Mouse (Mus musculus) layer of hippocampus, postnatal 10 days (tissue): ENCODE measurements around the gene Vmn2r85. TPM values are rescaled to one million over a fixed set of nuclear protein-coding genes. Genes with fewer than 3 reads are reported as not detected.
"Not testable (repeated sequence)": the region's sequence is repeated elsewhere in the genome, so short reads cannot be mapped to it uniquely, and the experiment has no call there.

Source experiments
- DNase-seq, 2 experiments: peaks; one replicate each; pipeline ENCODE4 v3.0.0; 2021; ENCODE audit warnings: low spot score in 2 of 2
- long read RNA-seq: library from polyadenylated mRNA; stranded (forward); transcript quantifications from one replicate; pipeline ENCODE4 v2.0.0, GENCODE M21; 2023
- total RNA-seq, 2 experiments: library from RNA; stranded (reverse); gene quantifications; 2 replicates each; pipeline ENCODE4 v1.2.3; 2021

The Vmn2r85 gene
- under 1 TPM; 0.21 to 0.25 TPM for total RNA-seq
- long read RNA-seq, result 0 reads

- not testable (repeated sequence) for DNase-seq
These were observed at the start of gene Vmn2r85 for GRCm38 (mm10) chr10:130429603-130430002. Gene Vmn2r85, minus strand, starts transcription at chr10:130429703.

- DNase-seq, result peak; percentile 24 to 38
These were observed 40.8 kb upstream of the Vmn2r85 start for GRCm38 (mm10) chr10:130470311-130470760.

GRCm38 (mm10) chr10:130455950-130456349 is 26.4 kb upstream of the Vmn2r85 start, which contains the start of gene Vmn2r86:
Gene Vmn2r86, minus strand, starts transcription at chr10:130456050.
- DNase-seq, result not testable (repeated sequence)

GRCm38 (mm10) chr10:130444776-130445175 is 15.3 kb upstream of the Vmn2r85 start:
- DNase-seq, result no peak

- DNase-seq, result not testable (repeated sequence)
These were observed 4.8 kb upstream of the Vmn2r85 start for GRCm38 (mm10) chr10:130434185-130434898.

- not testable (repeated sequence) for DNase-seq
These were observed 7.1 kb downstream of the Vmn2r85 start for GRCm38 (mm10) chr10:130422368-130422767.

GRCm38 (mm10) chr10:130420401-130420800 is 9.1 kb downstream of the Vmn2r85 start:
- no peak for DNase-seq

- DNase-seq, result not testable (repeated sequence)
These were observed 9.5 kb downstream of the Vmn2r85 start for GRCm38 (mm10) chr10:130419954-130420353.

GRCm38 (mm10) chr10:130416352-130416751 is 13.2 kb downstream of the Vmn2r85 start:
- DNase-seq, result not testable (repeated sequence)

- not testable (repeated sequence) for DNase-seq
These were observed 17.3 kb downstream of the Vmn2r85 start for GRCm38 (mm10) chr10:130412167-130412698.

- no peak for DNase-seq
These were observed 35.3 kb downstream of the Vmn2r85 start, which contains the start of gene Vmn2r84 for GRCm38 (mm10) chr10:130394232-130394631. Gene Vmn2r84, minus strand, starts transcription at chr10:130394332.

- DNase-seq, result no peak
These were observed 54.4 kb downstream of the Vmn2r85 start for GRCm38 (mm10) chr10:130375145-130375544.

GRCm38 (mm10) chr10:130372491-130373173 is 56.9 kb downstream of the Vmn2r85 start:
- DNase-seq, result no peak

GRCm38 (mm10) chr10:130371644-130372043 is 57.9 kb downstream of the Vmn2r85 start:
- no peak for DNase-seq

- DNase-seq, result no peak
These were observed 59.4 kb downstream of the Vmn2r85 start for GRCm38 (mm10) chr10:130370005-130370682.

GRCm38 (mm10) chr10:130368384-130368783 is 61.1 kb downstream of the Vmn2r85 start:
- no peak for DNase-seq

- DNase-seq, result no peak
These were observed 64.7 kb downstream of the Vmn2r85 start for GRCm38 (mm10) chr10:130364766-130365165.
